Mouse (Mus musculus): ENCODE results near the gene Ltbp3.
A peak's percentile ranks its signal among the peaks of the same experiment; 100 is the strongest.

Gene Ltbp3

GRCm38 (mm10) chr19:5756321-5756985 is 15.7 kb downstream of the Ltbp3 start:
- DNase-seq (ENCODE audit: low read depth), result no peak

- DNase-seq (ENCODE audit: low read depth), result no peak
These were observed 16.4 kb downstream of the Ltbp3 start for GRCm38 (mm10) chr19:5756991-5757636.

GRCm38 (mm10) chr19:5758878-5759403 is 18.2 kb downstream of the Ltbp3 start:
- no peak for DNase-seq (ENCODE audit: low read depth)

GRCm38 (mm10) chr19:5763163-5763562 is 22.5 kb downstream of the Ltbp3 start:
- DNase-seq (ENCODE audit: low read depth), result no peak

DNA sequence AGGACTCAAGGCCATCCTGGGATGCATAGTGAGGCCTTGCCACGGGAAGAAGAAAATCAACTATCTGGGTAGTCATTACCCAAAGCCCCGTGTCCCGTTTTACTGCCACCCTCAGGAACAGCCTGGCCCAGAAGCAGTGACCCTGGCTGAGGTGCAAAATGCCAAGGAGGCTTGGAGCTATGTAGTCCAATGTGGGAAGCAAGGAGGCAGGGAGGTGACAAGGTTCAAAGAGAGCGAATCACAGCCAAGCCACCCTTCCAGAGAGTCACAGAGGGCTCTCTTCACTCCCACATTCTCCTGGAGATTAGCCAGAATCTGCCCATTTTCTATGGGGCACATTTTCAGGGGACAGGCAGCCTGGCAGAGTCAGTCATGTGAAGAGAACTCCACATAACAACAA is 26.6 kb downstream of the Ltbp3 start:
- DNase-seq (ENCODE audit: low read depth), result no peak

DNA sequence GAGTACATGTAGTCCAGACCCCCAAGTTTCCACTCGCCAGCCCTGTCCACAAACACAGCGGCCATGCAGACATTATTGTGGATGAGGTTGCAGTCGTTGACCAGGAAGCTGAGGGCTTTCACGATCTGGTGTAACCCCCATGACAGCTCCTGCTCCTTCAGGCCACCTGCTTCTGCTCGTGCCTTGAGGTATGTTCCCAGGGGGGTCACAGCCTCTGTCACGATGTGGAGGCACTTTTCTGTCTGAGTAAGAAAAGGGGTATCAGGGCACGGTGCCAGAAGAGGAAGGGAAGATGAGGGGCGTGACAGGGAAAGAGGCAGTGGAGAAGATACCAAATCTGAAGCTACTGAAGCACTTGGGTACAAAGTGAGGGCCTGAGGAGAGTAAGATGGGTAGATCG is 29.6 kb downstream of the Ltbp3 start:
- no peak for DNase-seq (ENCODE audit: low read depth)

- DNase-seq (ENCODE audit: low read depth), result peak; percentile 97
These were observed 30.5 kb downstream of the Ltbp3 start, which contains the start of gene Scyl1 for GRCm38 (mm10) chr19:5770925-5771860. Gene Scyl1 (minus strand): TSS chr19:5771419.

DNA sequence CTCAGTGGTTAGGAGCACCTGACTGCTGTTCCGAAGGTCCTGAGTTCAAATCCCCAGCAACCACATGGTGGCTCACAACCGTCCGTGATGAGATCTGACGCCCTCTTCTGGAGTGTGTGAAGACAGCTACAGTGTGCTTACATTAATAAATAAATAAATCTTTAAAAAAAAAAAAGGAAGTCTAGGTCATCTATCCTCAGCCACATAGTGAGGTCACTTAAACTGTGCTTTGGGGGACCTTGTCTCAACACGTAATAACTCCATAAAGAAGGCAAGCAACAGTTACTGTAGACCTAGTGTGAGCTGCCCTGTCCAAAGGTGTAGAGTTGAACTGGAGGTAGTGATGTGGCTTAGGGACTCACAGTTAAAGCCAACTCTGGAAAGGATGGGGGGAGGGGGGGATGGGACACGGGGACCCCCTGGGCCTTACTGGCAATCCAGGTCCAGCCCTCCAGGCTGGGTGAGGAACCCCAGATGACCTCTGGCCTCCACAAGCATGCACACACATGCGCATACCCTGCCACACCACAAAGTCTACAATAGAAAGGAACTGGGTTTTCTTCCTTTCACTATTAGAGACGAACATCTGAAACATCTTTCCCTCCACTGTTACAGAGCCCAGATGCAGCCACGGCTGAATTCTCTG is 36.8 kb downstream of the Ltbp3 start:
- DNase-seq (ENCODE audit: low read depth), result no peak

GRCm38 (mm10) chr19:5778312-5778711 is 37.6 kb downstream of the Ltbp3 start:
- no peak for DNase-seq (ENCODE audit: low read depth)

DNA sequence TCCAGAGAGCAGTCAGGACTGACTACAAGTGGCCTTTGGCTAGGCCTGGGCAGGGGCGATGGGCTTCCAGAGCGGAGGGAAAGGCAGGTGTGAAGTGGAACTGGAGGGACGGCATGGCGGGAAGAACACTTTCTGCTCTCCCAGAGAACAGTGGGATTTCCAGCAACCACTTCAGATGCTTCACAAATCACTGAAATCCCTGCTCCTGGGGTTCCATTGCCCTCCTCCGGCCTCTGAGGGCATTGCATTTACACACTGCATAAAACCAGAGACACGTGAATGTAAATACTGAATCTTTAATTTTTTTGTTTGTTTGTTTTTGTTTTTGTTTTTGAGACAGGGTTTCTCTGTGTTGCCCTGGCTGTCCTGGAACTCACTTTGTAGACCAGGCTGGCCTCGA is 39.5 kb downstream of the Ltbp3 start:
- peak; percentile 91 for DNase-seq (ENCODE audit: low read depth)

GRCm38 (mm10) chr19:5781532-5781931 is 40.8 kb downstream of the Ltbp3 start:
- no peak for DNase-seq (ENCODE audit: low read depth)

DNA sequence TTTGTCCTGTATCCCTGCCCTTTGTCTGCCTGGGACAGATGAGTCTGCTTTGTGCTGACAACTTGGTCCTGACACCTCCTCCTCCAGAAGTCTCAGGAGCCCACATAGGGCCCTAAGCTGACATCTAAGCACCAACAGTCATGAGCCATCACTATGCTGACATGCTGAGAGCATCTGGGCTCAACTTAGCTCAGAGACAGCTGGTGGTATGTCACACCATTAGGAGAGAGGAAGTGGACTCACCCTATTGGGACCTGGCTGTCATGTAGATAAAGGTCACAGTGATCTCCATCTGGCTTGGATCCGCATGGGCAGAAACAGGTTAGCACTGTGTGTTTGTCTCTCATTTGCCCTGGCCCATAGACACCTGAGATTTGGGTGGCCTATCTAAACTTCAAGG is 41.4 kb downstream of the Ltbp3 start:
- no peak for DNase-seq (ENCODE audit: low read depth)

DNA sequence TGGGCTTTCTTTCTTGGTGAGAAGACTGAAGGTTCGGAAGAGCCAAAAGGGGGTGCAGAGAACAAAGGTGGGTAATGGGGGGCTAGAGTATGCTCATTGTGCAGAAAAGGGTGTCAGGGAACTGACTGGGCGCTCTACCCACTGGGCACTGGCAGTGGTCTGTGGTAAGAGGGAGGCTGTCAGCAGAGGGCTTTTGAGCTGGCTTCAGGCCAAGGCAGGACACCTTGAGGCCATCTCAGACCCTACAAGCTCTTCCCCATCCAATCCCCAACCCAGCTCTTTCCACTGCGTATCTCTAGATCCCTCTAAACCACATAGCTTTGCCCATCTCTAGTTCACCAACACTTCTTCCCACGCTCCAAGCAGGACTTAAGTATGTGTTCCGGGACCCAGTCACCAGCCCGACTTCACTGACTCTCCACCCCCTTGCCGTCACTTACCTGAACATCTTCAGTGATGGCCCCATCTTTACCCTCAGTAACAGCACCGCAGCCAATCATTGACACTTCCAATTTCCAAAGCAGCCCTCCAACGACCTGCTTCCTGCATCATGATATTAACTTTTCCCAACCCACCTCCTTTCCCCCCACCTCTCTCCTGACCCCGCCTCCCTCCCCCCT is 44.4 kb downstream of the Ltbp3 start:
- DNase-seq (ENCODE audit: low read depth), result no peak

- peak; percentile 98 for DNase-seq (ENCODE audit: low read depth)
These were observed 45.9 kb downstream of the Ltbp3 start for GRCm38 (mm10) chr19:5786441-5787114.

GRCm38 (mm10) chr19:5787128-5787635 is 46.5 kb downstream of the Ltbp3 start:
- peak; percentile 99 for DNase-seq (ENCODE audit: low read depth)

GRCm38 (mm10) chr19:5787920-5788319 is 47.2 kb downstream of the Ltbp3 start:
- no peak for DNase-seq (ENCODE audit: low read depth)

- no peak for DNase-seq (ENCODE audit: low read depth)
These were observed 47.9 kb downstream of the Ltbp3 start for GRCm38 (mm10) chr19:5788620-5789019.

GRCm38 (mm10) chr19:5789066-5789465 is 48.4 kb downstream of the Ltbp3 start:
- peak; percentile 63 for DNase-seq (ENCODE audit: low read depth)

DNA sequence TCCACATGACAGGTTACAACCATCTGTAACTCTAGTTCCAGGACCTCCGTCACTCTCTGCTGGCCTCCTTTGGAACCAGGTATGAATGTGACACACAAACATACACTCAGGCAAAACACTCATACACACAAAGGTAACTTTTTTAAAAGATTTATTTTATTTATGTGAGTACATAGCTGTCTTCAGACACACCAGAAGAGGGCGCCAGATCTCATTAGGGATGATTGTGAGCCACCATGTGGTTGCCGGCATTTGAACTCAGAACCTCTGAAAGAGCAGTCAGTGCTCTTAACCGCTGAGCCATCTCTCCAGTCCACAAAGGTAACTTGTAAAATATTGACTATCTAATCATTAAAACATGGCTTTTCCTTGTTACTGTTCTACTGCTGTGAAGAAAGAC is 50.6 kb downstream of the Ltbp3 start:
- no peak for DNase-seq (ENCODE audit: low read depth)

GRCm38 (mm10) chr19:5793116-5793515 is 52.4 kb downstream of the Ltbp3 start:
- DNase-seq (ENCODE audit: low read depth), result peak; percentile 87
